Mouse (Mus musculus) natural killer cell, adult 2 months (primary cell): Measurements from ENCODE around the gene Gpr156.
"Not testable (repeated sequence)": the region's sequence is repeated elsewhere in the genome, so short reads cannot be mapped to it uniquely, and the experiment has no call there.

Experiments
- DNase-seq, 2 experiments: peaks; one replicate each; pipeline ENCODE4 v3.0.0; 2022; ENCODE audit warnings: low spot score in 2 of 2

Gpr156 gene

GRCm38 (mm10) chr16:37956076-37956676 is 39.9 kb downstream of the Gpr156 start:
- DNase-seq: no peak

- no peak for DNase-seq
Measured at GRCm38 (mm10) chr16:37956751-37957150, 40.5 kb downstream of the Gpr156 start.

GRCm38 (mm10) chr16:37962696-37963095 is 46.4 kb downstream of the Gpr156 start:
- not testable (repeated sequence) for DNase-seq

- DNase-seq: no peak
Measured at GRCm38 (mm10) chr16:37963331-37964281, 47.3 kb downstream of the Gpr156 start.

- no peak for DNase-seq
Measured at GRCm38 (mm10) chr16:37964380-37965070, 48.2 kb downstream of the Gpr156 start.

GRCm38 (mm10) chr16:37966871-37967270 is 50.6 kb downstream of the Gpr156 start:
- DNase-seq: no peak

GRCm38 (mm10) chr16:37967415-37967814 is 51.1 kb downstream of the Gpr156 start:
- DNase-seq: no peak

- DNase-seq: no peak
Measured at GRCm38 (mm10) chr16:37971522-37971921, 55.2 kb downstream of the Gpr156 start.

GRCm38 (mm10) chr16:37972357-37972756 is 56.1 kb downstream of the Gpr156 start:
- no peak for DNase-seq

GRCm38 (mm10) chr16:37973239-37973638 is 56.9 kb downstream of the Gpr156 start:
- not testable (repeated sequence) for DNase-seq

- DNase-seq: no peak
Measured at GRCm38 (mm10) chr16:37973855-37974519, 57.7 kb downstream of the Gpr156 start.

- DNase-seq: no peak
Measured at GRCm38 (mm10) chr16:37974520-37975340, 58.4 kb downstream of the Gpr156 start.

- DNase-seq: no peak
Measured at GRCm38 (mm10) chr16:37981907-37982306, 65.6 kb downstream of the Gpr156 start.

- no peak for DNase-seq
Measured at GRCm38 (mm10) chr16:37988211-37988865, 72.0 kb downstream of the Gpr156 start.

GRCm38 (mm10) chr16:37989796-37990195 is 73.5 kb downstream of the Gpr156 start:
- no peak for DNase-seq

GRCm38 (mm10) chr16:37990553-37991344 is 74.5 kb downstream of the Gpr156 start:
- DNase-seq: no peak

- no peak for DNase-seq
Measured at GRCm38 (mm10) chr16:37992806-37993205, 76.5 kb downstream of the Gpr156 start.

GRCm38 (mm10) chr16:37994647-37995046 is 78.4 kb downstream of the Gpr156 start:
- peak; percentile 32 to 39 for DNase-seq

- no peak for DNase-seq
Measured at GRCm38 (mm10) chr16:37997771-37998170, 81.5 kb downstream of the Gpr156 start.

- DNase-seq: no peak
Measured at GRCm38 (mm10) chr16:37999762-38000161, 83.5 kb downstream of the Gpr156 start.
